Mouse (Mus musculus): ENCODE measurements around the gene Mtfr1l.

Gene Mtfr1l

GRCm38 (mm10) chr4:134557626-134558249 is 22.6 kb upstream of the Mtfr1l start:
- in situ Hi-C loops (cut with MboI, MseI): no loop called here

GRCm38 (mm10) chr4:134555956-134556580 is 20.9 kb upstream of the Mtfr1l start:
- in situ Hi-C loops (cut with MboI, MseI): no loop called here

DNA sequence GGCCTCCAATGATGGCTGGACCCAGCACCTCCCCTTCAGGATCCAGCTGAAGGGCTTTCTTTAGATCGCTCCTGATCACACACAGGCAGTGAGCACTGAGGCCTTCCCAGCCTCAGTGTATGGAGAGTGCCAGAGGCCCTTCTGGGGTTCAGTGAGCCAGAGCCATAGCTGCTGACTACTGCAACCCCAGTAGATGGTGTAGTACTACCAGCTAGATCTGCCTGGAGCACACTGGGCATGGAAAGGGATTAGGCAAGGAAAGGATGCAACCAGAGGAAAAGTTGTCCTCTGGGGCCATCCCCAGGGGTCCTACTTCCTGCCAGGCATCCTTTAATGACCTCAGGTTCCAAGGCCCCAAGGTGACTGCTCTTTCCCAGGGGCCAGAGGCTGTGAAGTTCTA is 18.4 kb upstream of the Mtfr1l start:
- in situ Hi-C loops (cut with MboI, MseI): no loop called here

GRCm38 (mm10) chr4:134551494-134552316 is 16.5 kb upstream of the Mtfr1l start, which contains the start of gene Selenon:
Selenon (minus strand) TSS chr4:134552166.
- in situ Hi-C loops (cut with MboI, MseI): no loop called here

GRCm38 (mm10) chr4:134549899-134550298 is 14.7 kb upstream of the Mtfr1l start:
- in situ Hi-C loops (cut with MboI, MseI): loop anchor here in 1 of 2 experiments (25.0 kb wide), 1 partner anchor 1462 kb away; the partner anchor contains the start of gene Eloa

GRCm38 (mm10) chr4:134548169-134548938 is 13.2 kb upstream of the Mtfr1l start:
- in situ Hi-C loops (cut with MboI, MseI): loop anchor here in 1 of 2 experiments (25.0 kb wide), 1 partner anchor 1464 kb away; the partner anchor contains the start of gene Eloa

- in situ Hi-C loops (cut with MboI, MseI): loop anchor here in 1 of 2 experiments (25.0 kb wide), 1 partner anchor 1465 kb away; the partner anchor contains the start of gene Eloa
Observed at GRCm38 (mm10) chr4:134546814-134547705, 11.9 kb upstream of the Mtfr1l start.

GRCm38 (mm10) chr4:134543261-134543660 is 8.1 kb upstream of the Mtfr1l start:
- in situ Hi-C loops (cut with MboI, MseI): loop anchor here (5.0 to 25.0 kb wide), 4 partner anchors 169 to 1469 kb away; partner anchors contain the start of gene Eloa (in 1 of the 2)

GRCm38 (mm10) chr4:134542726-134543125 is 7.5 kb upstream of the Mtfr1l start:
- in situ Hi-C loops (cut with MboI, MseI): loop anchor here (5.0 to 25.0 kb wide), 4 partner anchors 170 to 1470 kb away; partner anchors contain the start of gene Eloa (in 1 of the 2)

GRCm38 (mm10) chr4:134538997-134539580 is 3.9 kb upstream of the Mtfr1l start:
- in situ Hi-C loops (cut with MboI, MseI): loop anchor here in 1 of 2 experiments (25.0 kb wide), 1 partner anchor 1473 kb away; the partner anchor contains the start of gene Eloa

GRCm38 (mm10) chr4:134535787-134536151 is 582 bp upstream of the Mtfr1l start:
- in situ Hi-C loops (cut with MboI, MseI): loop anchor here in 1 of 2 experiments (25.0 kb wide), 1 partner anchor 1477 kb away; the partner anchor contains the start of gene Eloa

DNA sequence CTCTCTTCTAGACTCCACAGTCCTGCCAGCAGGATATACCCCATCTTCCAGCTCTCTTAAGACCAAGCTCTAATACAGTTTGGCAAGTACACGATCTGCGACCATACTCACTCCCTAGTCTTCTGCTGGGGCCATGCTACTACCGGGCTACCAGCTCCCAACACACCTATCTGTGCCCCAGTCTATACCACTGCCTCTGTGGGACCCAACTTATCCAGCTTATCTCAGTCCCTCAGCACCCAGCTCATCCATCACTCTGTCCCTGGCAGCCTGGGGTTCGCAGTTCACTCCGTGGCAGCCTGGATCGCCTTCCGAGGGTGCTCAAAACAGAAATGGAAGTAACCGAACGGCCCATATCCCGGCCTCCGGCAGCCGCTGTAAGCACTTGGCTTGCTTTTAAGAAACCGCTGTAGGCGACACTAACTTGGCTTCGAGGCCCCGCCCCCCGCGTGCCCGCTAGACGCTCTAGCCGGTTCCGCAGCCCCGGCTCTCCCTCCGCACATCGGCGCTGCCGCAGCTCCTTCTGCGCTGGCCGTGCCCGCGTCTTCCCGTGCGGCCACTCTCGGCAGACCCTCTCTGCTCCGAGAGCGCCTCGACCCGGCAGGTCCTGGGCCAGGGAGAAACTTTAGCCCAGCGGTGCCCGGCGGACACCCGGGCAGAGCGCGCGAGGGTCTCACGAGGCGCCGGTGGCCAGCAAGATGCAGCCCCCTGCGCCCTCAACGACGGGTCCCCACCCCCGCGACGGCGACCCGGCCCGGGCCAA is 882 bp downstream of the Mtfr1l start:
- in situ Hi-C loops (cut with MboI, MseI): loop anchor here in 1 of 2 experiments (25.0 kb wide), 1 partner anchor 1478 kb away; the partner anchor contains the start of gene Eloa

DNA sequence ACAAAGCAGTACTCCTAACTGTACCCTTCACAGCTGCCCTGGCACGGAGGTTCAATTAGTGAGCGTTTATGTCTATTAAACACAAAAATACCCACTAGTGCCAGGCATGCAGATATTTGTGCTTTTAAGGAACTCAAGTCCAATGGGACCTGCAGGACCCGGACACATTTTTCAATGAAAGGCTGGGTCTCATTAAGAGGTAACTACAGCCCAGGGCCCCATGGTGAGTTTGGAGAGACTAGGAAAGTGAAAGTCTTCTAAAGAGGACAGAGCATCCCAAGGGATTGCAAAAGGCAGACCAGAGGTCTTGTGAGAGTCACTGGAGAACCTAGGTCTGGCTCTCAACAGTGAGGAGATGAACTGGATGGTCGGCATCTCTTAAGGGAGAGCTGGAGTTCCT is 1.8 kb downstream of the Mtfr1l start:
- in situ Hi-C loops (cut with MboI, MseI): loop anchor here in 1 of 2 experiments (25.0 kb wide), 1 partner anchor 1479 kb away; the partner anchor contains the start of gene Eloa

GRCm38 (mm10) chr4:134532928-134533327 is 2.3 kb downstream of the Mtfr1l start:
- in situ Hi-C loops (cut with MboI, MseI): loop anchor here in 1 of 2 experiments (25.0 kb wide), 1 partner anchor 1479 kb away; the partner anchor contains the start of gene Eloa

GRCm38 (mm10) chr4:134526220-134526619 is 9.0 kb downstream of the Mtfr1l start:
- in situ Hi-C loops (cut with MboI, MseI): loop anchor here in 1 of 2 experiments (25.0 kb wide), 1 partner anchor 1486 kb away; the partner anchor contains the start of gene Eloa

DNA sequence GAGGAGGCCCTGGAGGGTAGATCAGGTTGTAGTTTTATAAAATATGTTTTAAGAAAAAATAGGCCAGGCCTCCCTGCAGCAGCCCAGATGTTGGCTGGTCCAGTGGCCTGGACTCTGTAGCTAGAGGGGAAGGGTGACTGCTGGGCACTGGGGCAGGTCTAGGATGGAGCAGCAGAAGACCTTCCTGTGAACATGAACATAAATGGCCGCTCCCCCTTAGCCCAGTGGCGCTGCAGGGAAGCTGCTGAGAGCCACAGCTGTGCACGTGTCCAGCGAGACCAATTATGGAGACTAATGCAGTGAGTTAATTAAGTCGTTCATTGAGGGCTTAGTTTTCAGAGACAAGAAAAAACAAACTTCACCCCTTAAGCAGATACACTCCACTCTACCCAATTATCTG is 9.4 kb downstream of the Mtfr1l start:
- in situ Hi-C loops (cut with MboI, MseI): loop anchor here in 1 of 2 experiments (25.0 kb wide), 1 partner anchor 1486 kb away; the partner anchor contains the start of gene Eloa

DNA sequence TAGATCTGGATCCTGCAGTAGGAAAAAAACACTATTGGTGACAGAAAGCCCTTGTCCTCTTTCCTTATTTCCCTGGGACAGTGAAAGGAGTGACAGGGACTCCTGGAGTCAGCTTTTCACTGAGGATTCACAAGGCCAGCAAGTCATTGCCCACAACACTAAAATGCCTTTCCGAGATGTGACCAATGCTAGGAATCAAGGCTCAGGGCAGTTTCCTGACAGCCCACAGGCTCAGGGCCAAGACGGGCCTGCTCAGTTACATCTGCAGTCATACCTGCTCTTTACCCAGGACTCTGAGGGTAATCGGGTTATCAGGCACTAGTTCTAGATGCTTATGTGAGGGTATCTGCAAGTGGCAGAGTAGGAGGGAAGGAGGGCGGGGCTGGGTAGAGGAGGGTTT is 11.7 kb downstream of the Mtfr1l start:
- in situ Hi-C loops (cut with MboI, MseI): no loop called here

GRCm38 (mm10) chr4:134519281-134519680 is 15.9 kb downstream of the Mtfr1l start:
- in situ Hi-C loops (cut with MboI, MseI): no loop called here

Measured in T-helper 17 cell (primary cell).